ENCODE assay signal across 13 mouse cellular contexts in genomic region chr17:65663329-65664078, GRCm38 (mm10). TPM values are rescaled to one million over a fixed set of nuclear protein-coding genes. Genes with fewer than 3 reads are reported as not detected.
DNase-seq lines count a peak whose midpoint lies in the region; ATAC-seq lines count a peak whose summit lies in the region.
"Had no signal": no experiment of that assay in that cellular context is flagged by ENCODE, and none has a peak within 500 bp of the region (broad histone marks: within the 10 kb centered on the region; RNA-seq: fewer than 3 reads in every experiment).

No protein-coding gene starts in this region.

- H3K4me1 ChIP-seq in hindbrain, embryonic 11.5 days (replicated peaks; ENCODE audit: control insufficient read depth, insufficient read depth, low read length): no peaks in the 10 kb centered on the region

- H3K4me2 ChIP-seq in hindbrain, embryonic 11.5 days (replicated peaks; ENCODE audit: low read depth, low read length): no peak overlapping the region
- H3K4me2 ChIP-seq: embryonic facial prominence, embryonic 12.5 days had no signal

- no peak overlapping the region for H3K4me3 ChIP-seq in hindbrain, embryonic 11.5 days (ENCODE audit: low read depth, low read length)
- H3K4me3 ChIP-seq: embryonic facial prominence, embryonic 12.5 days had no signal

- no peak overlapping the region for H3K9ac ChIP-seq in hindbrain, embryonic 11.5 days (ENCODE audit: low read depth, low read length)
- H3K9ac ChIP-seq: embryonic facial prominence, embryonic 12.5 days had no signal

- WGBS in large intestine, adult 2 months: 58% methylated on average over 14 of the region's 14 CpGs
- WGBS in hindbrain, embryonic 11.5 days: 82% methylated on average over 14 of the region's 14 CpGs

- H3K9me3 ChIP-seq in hindbrain, embryonic 11.5 days (ENCODE audit: control insufficient read depth, low read length): no peaks in the 10 kb centered on the region
- H3K9me3 ChIP-seq: embryonic facial prominence, embryonic 12.5 days had no signal

- DNase-seq in 416B (ENCODE audit: low read depth) (peak; percentile 47), NIH3T3 (ENCODE audit: low read depth) (peak; percentile 26)
- DNase-seq in large intestine, adult 2 months (ENCODE audit: low read depth, low spot score): peak; percentile 54
- no peak for DNase-seq in hindbrain, embryonic 11.5 days (ENCODE audit: low spot score)
- DNase-seq in B cell, adult 2 months: no peak
- no peak for DNase-seq in frontal cortex, postnatal 36 days (ENCODE audit: low spot score in 2 of 2)
- DNase-seq in layer of hippocampus, postnatal 36 days: no peak
- DNase-seq: left cerebral cortex, postnatal 4 days had no signal

- no peaks in the 10 kb centered on the region for H3K36me3 ChIP-seq in hindbrain, embryonic 11.5 days (ENCODE audit: control insufficient read depth, insufficient read depth, low read length)
- H3K36me3 ChIP-seq: embryonic facial prominence, embryonic 12.5 days had no signal

- no peak overlapping the region for H3K27ac ChIP-seq in hindbrain, embryonic 11.5 days (ENCODE audit: low read depth, low read length)
- H3K27ac ChIP-seq: embryonic facial prominence, embryonic 12.5 days had no signal

- no peaks in the 10 kb centered on the region for H3K27me3 ChIP-seq in hindbrain, embryonic 11.5 days (ENCODE audit: control insufficient read depth, insufficient read depth, low read length)
- H3K27me3 ChIP-seq: embryonic facial prominence, embryonic 12.5 days had no signal

- ATAC-seq in megakaryocyte progenitor cell, adult 5-6 weeks (replicated peaks; ENCODE audit: poor library complexity): peak; percentile 85
- ATAC-seq in hindbrain, embryonic 11.5 days (ENCODE audit: low FRiP score): no peak
- ATAC-seq: midbrain, embryonic 16.5 days had no signal

RNA-seq across cellular contexts. Expression of gene Txndc2, which starts 21.5 kb away (rescaled TPM):
- polyA plus RNA-seq in large intestine, adult 2 months (2012; rRNA removed): not detected in 2 replicates
- 0.17 and 0.22 TPM in 2 replicates for total RNA-seq in megakaryocyte progenitor cell, adult 5-6 weeks (2015)
- not detected in 2 replicates for total RNA-seq in megakaryocyte progenitor cell, adult 5-6 weeks (2017)
- polyA plus RNA-seq in hindbrain, embryonic 11.5 days (2014; fragmentation: Nextera tagmentation; extraction: Ambion mirVana): 0.10 TPM in 1 of 2 replicates, not detected in the other
- not detected for total RNA-seq in layer of hippocampus, postnatal 36 days (2021)
- polyA plus RNA-seq: heart, embryonic 16.5 days; kidney, embryonic 14.5 days; midbrain, embryonic 16.5 days had no signal

RNA-seq across cellular contexts. Expression of gene Vapa, which starts 50.1 kb away (rescaled TPM):
- polyA plus RNA-seq in large intestine, adult 2 months (2012; rRNA removed): 23.5 and 32.6 TPM in 2 replicates
- 195 and 214 TPM in 2 replicates for total RNA-seq in megakaryocyte progenitor cell, adult 5-6 weeks (2015)
- total RNA-seq in megakaryocyte progenitor cell, adult 5-6 weeks (2017): 141 and 147 TPM in 2 replicates
- 258 and 266 TPM in 2 replicates for polyA plus RNA-seq in hindbrain, embryonic 11.5 days (2014; fragmentation: Nextera tagmentation; extraction: Ambion mirVana)
- 100 to 1,000 TPM; 128 to 144 TPM for total RNA-seq in layer of hippocampus, postnatal 36 days (2021)

Comparison
In these comparisons a context has a peak if more than half of its experiments do, and no peak if none do; other contexts are left out.
1. DNase-seq: peak in 416B (single experiment), NIH3T3 (single experiment) and large intestine, adult 2 months (single experiment); none in hindbrain, embryonic 11.5 days (single experiment), B cell, adult 2 months (0 of 2), frontal cortex, postnatal 36 days (0 of 2) and layer of hippocampus, postnatal 36 days (0 of 2).